Comparison of ENCODE assay signal across 9 mouse cellular contexts in genomic region chr11:52358520-52358919, GRCm38 (mm10). TPM values are rescaled to one million over a fixed set of nuclear protein-coding genes. Genes with fewer than 3 reads are reported as not detected.
A peak's percentile ranks its signal among the peaks of the same experiment; 100 is the strongest.
DNase-seq lines count a peak whose midpoint lies in the region; ATAC-seq and TF ChIP-seq lines count a peak whose summit lies in the region.
"Had no signal": no experiment of that assay in that cellular context is flagged by ENCODE, and none has a peak within 500 bp of the region (broad histone marks: within the 10 kb centered on the region; RNA-seq: fewer than 3 reads in every experiment).

No protein-coding gene starts in this region.

- no peak for TF ChIP-seq POLR2A in cerebellum, adult 2 months (IDR thresholded peaks at IDR 0.05; ENCODE audit: borderline replicate concordance, insufficient read depth, low read length)

- no peaks in the 10 kb centered on the region for H3K9me3 ChIP-seq in limb, embryonic 15.5 days
- H3K9me3 ChIP-seq: embryonic facial prominence, embryonic 15.5 days had no signal

- no peak overlapping the region for H3K4me3 ChIP-seq in cerebellum, adult 2 months (replicated peaks; ENCODE audit: insufficient read depth, low read depth, low read length)
- peak overlapping the region; percentile 4; the same call in 1 of the 2 replicates for H3K4me3 ChIP-seq in limb, embryonic 15.5 days
- H3K4me3 ChIP-seq: embryonic facial prominence, embryonic 15.5 days had no signal

- DNase-seq in cerebellum, postnatal 10 days = peak; percentile 65 to 75
- no peak for DNase-seq in cerebellum, adult 2 months
- peak; percentile 81 for DNase-seq in ES-CJ7 (ENCODE audit: low read depth, low spot score)
- DNase-seq in heart, postnatal 25 days (ENCODE audit: low spot score) = peak; percentile 31
- no peak for DNase-seq in thymus, postnatal 0 days (ENCODE audit: low spot score)

- no peak for ATAC-seq in limb, embryonic 15.5 days (ENCODE audit: insufficient number of reproducible peaks, low FRiP score, low TSS enrichment, low read depth)
- ATAC-seq in inflammation-experienced regulatory T-cells, adult 6 months = no peak
- no peak for ATAC-seq in granulocyte monocyte progenitor cell, adult 5-6 weeks (replicated peaks; ENCODE audit: poor library complexity, severe bottlenecking)

- no peaks in the 10 kb centered on the region for H3K27me3 ChIP-seq in cerebellum, adult 2 months (ENCODE audit: control insufficient read depth, insufficient read depth, low read length)
- H3K27me3 ChIP-seq in limb, embryonic 15.5 days = no peaks in the 10 kb centered on the region
- H3K27me3 ChIP-seq: embryonic facial prominence, embryonic 15.5 days had no signal

- peaks cover 14% of the 10 kb centered on the region for H3K4me1 ChIP-seq in cerebellum, adult 2 months (ENCODE audit: control insufficient read depth, insufficient read depth, low read length)
- peaks cover 27% of the 10 kb centered on the region for H3K4me1 ChIP-seq in limb, embryonic 15.5 days

- no peak overlapping the region for H3K9ac ChIP-seq in limb, embryonic 15.5 days
- H3K9ac ChIP-seq: embryonic facial prominence, embryonic 15.5 days had no signal

- 14% methylated on average over 4 of the region's 4 CpGs for WGBS in cerebellum, adult 2 months
- 20% methylated on average over 4 of the region's 4 CpGs for WGBS in limb, embryonic 15.5 days

- no peak for TF ChIP-seq CTCF in cerebellum, adult 2 months (IDR thresholded peaks at IDR 0.05; ENCODE audit: borderline replicate concordance, insufficient read depth, low read depth, low read length)

- intact Hi-C loops in heart, postnatal 25 days (cut with DNase I) = no loop called here

- no peak overlapping the region for H3K27ac ChIP-seq in cerebellum, adult 2 months (ENCODE audit: insufficient read depth, low read length)
- no peak overlapping the region for H3K27ac ChIP-seq in limb, embryonic 15.5 days
- H3K27ac ChIP-seq: embryonic facial prominence, embryonic 15.5 days had no signal

- H3K36me3 ChIP-seq in limb, embryonic 15.5 days = no peaks in the 10 kb centered on the region
- H3K36me3 ChIP-seq: embryonic facial prominence, embryonic 15.5 days had no signal

- H3K4me2 ChIP-seq in limb, embryonic 15.5 days = no peak overlapping the region
- H3K4me2 ChIP-seq: embryonic facial prominence, embryonic 15.5 days had no signal

RNA-seq across cellular contexts. Expression of gene Vdac1, which starts 2.1 kb away (rescaled TPM):
- polyA plus RNA-seq in cerebellum, adult 2 months (2012; rRNA removed) = 364 and 394 TPM in 2 replicates
- total RNA-seq in heart, postnatal 25 days (2021) = 1,000 to 10,000 TPM; 1,015 to 1,076 TPM
- 280 and 287 TPM in 2 replicates for polyA plus RNA-seq in limb, embryonic 15.5 days (2015; fragmentation: Nextera tagmentation; extraction: Ambion mirVana)
- 100 to 1,000 TPM in 1 of 3 experiments, 10 to 100 TPM in 2; 67.6 to 143 (median 84.9) TPM for polyA plus RNA-seq in inflammation-experienced regulatory T-cells, adult 6 months (2017; shearing (Covaris generic))
- 126 and 132 TPM in 2 replicates for total RNA-seq in granulocyte monocyte progenitor cell, adult 5-6 weeks (2014; fragmentation: Nextera tagmentation)
- total RNA-seq in granulocyte monocyte progenitor cell, adult 5-6 weeks (2017) = 205 and 244 TPM in 2 replicates
- 226 and 233 TPM in 2 replicates for polyA plus RNA-seq in thymus, postnatal 0 days (2015; fragmentation: Nextera tagmentation; extraction: Ambion mirVana)

RNA-seq across cellular contexts. Expression of gene 9530068E07Rik, which starts 37.7 kb away (rescaled TPM):
- 88.1 and 88.6 TPM in 2 replicates for polyA plus RNA-seq in cerebellum, adult 2 months (2012; rRNA removed)
- total RNA-seq in heart, postnatal 25 days (2021) = 10 to 100 TPM; 72.8 to 79.0 TPM
- polyA plus RNA-seq in limb, embryonic 15.5 days (2015; fragmentation: Nextera tagmentation; extraction: Ambion mirVana) = 197 and 206 TPM in 2 replicates
- 10 to 100 TPM; 36.1 to 45.4 (median 44.5) TPM for polyA plus RNA-seq in inflammation-experienced regulatory T-cells, adult 6 months (2017; shearing (Covaris generic))
- 90.0 and 106 TPM in 2 replicates for total RNA-seq in granulocyte monocyte progenitor cell, adult 5-6 weeks (2014; fragmentation: Nextera tagmentation)
- total RNA-seq in granulocyte monocyte progenitor cell, adult 5-6 weeks (2017) = 82.7 and 86.4 TPM in 2 replicates
- 85.6 and 89.6 TPM in 2 replicates for polyA plus RNA-seq in thymus, postnatal 0 days (2015; fragmentation: Nextera tagmentation; extraction: Ambion mirVana)

Comparison
In these comparisons a context has a peak if more than half of its experiments do, and no peak if none do; other contexts are left out.
1. DNase-seq: peak in cerebellum, postnatal 10 days (2 of 2), ES-CJ7 (single experiment) and heart, postnatal 25 days (single experiment); none in cerebellum, adult 2 months (0 of 2) and thymus, postnatal 0 days (single experiment).